Mouse (Mus musculus): ENCODE data around the gene 1700056E22Rik.

DNA sequence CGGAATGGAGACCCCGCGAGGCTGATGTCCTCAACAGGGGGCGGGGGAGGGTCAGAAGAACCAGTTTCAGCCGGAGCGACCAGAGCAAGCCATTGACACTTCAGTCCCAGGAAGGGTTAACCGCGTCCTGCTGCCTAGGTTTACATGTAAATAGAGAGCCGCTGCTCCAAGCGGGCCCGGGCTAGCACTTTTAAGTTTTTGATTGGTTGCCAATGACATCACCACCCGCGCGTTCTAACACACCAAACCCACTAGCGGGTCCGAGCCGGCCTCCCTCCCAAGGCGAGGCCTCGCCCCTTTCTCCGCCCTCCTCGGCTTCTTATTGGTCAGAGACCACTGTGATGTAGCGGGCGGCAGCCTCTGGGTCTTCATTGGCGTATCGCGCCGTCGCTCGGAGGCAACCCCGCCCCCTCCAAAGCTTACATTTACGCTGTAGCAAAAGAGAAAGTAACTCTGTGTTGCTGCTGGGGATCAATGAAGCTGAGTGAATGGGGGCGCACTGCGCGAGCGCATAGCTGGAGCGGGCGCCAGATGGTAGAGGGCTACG lies at the start of gene 1700056E22Rik:
- TF ChIP-seq CTCF (IDR thresholded peaks at IDR 0.05 in 2 of 3, conservative IDR thresholded peaks at IDR 0.05 in 1 of 3; ENCODE audit: control insufficient read depth in 1 of 3, insufficient read depth in 1 of 3, low read depth in 2 of 3, low read length in 3 of 3, poor library complexity in 1 of 3, severe bottlenecking in 1 of 3) (peak in 1 of 3 experiments; percentile 39; a peak in 2 of 6 replicates), EP300 (IDR thresholded peaks at IDR 0.05; ENCODE audit: low read depth in 1 of 2, low read length in 2 of 2) (no peak), SMC3 (IDR thresholded peaks at IDR 0.05; ENCODE audit: low read depth, low read length) (no peak), MAFK (IDR thresholded peaks at IDR 0.05; ENCODE audit: borderline replicate concordance, low read depth, low read length) (no peak), GABPA (IDR thresholded peaks at IDR 0.05; ENCODE audit: low read depth, low read length) (no peak)
